Mouse (Mus musculus) heart, adult 2 months (tissue): ENCODE data around the gene Gins1.

Experiments used
- CTCF ChIP-seq: fragments of 200-600 bp; IDR thresholded peaks from 2 replicates; pipeline ENCODE4 v1.8.1; 2022; ENCODE audit warnings: antibody characterized with exemption, mild to moderate bottlenecking, moderate library complexity
- EP300 ChIP-seq: fragments of 200-500 bp; IDR thresholded peaks from 2 replicates; pipeline ENCODE4 v1.6.1; 2011; ENCODE audit warnings: low read depth, low read length, control low read depth; ENCODE audit not compliant: insufficient read depth
- POLR2A ChIP-seq: fragments of 200-500 bp; IDR thresholded peaks from 2 replicates; pipeline ENCODE4 v1.6.1; 2011; ENCODE audit warnings: mild to moderate bottlenecking, low read depth, low read length, control low read depth; ENCODE audit not compliant: insufficient read depth

DNA sequence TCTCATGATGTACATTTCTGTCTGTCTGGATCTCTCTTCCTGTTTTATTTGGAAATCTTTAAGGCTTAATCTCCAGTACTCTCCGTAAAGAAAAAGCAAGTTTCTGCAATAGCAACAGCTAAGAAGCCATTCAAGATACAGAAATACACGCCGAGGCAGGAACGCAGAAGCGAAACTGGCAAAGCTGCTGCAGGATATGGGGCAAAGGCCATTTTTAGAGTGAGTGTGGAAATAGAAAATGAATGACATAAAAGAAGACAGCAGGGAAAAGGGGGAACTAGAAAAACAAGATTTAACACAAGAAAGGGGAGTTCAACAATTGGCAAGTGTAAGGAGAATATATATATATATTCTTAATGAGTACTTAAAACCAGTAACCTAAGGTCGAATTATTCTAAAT is 16.5 kb downstream of the Gins1 start:
- TF ChIP-seq POLR2A (no peak), CTCF (no peak), EP300 (no peak)
